Mouse (Mus musculus) forebrain, embryonic 11.5 days (tissue): ENCODE measurements at regions not wholly inside any gene's neighbourhood (a gene's known extent, or its start where the extent isn't known, plus 50 kb on each side); places are given as distances from the start of the nearest gene placed in this dataset.
A peak's percentile ranks its signal among the peaks of the same experiment; 100 is the strongest.

ENCODE experiments used
- ATAC-seq: fragments of 200-750 bp; cut with Nextera tagmentation; replicated peaks from 2 replicates; pipeline ENCODE4 v1.8.0; 2017; ENCODE audit warnings: moderate TSS enrichment; ENCODE audit not compliant: low FRiP score
- DNase-seq: peaks from one replicate; pipeline ENCODE4 v3.0.0-alpha.2; 2017; ENCODE audit warnings: low spot score
- H3K27ac ChIP-seq: fragments of 300-500 bp; sonication (generic); 2 replicates; pipeline ENCODE4 v1.5.1; 2014; ENCODE audit warnings: low read depth, low read length
- H3K27me3 ChIP-seq: fragments of 300-500 bp; sonication (generic); 2 replicates; pipeline ENCODE4 v1.6.1; 2014; ENCODE audit warnings: mild to moderate bottlenecking, low read length, mixed read lengths; ENCODE audit not compliant: control insufficient read depth, insufficient read depth
- H3K36me3 ChIP-seq: fragments of 300-500 bp; sonication (generic); 2 replicates; pipeline ENCODE4 v1.6.1; 2014; ENCODE audit warnings: mild to moderate bottlenecking, low read length, moderate library complexity, mixed read lengths; ENCODE audit not compliant: control insufficient read depth, insufficient read depth
- H3K4me1 ChIP-seq: fragments of 300-500 bp; sonication (generic); replicated peaks from 2 replicates; pipeline ENCODE4 v1.6.1; 2014; ENCODE audit warnings: low read length, mixed read lengths; ENCODE audit not compliant: control insufficient read depth, insufficient read depth
- H3K4me2 ChIP-seq: fragments of 300-500 bp; sonication (generic); 2 replicates; pipeline ENCODE4 v1.6.1; 2014; ENCODE audit warnings: low read depth, mild to moderate bottlenecking, low read length, moderate library complexity, mixed read lengths; ENCODE audit not compliant: severe bottlenecking
- H3K4me3 ChIP-seq: fragments of 300-500 bp; sonication (generic); 2 replicates; pipeline ENCODE4 v1.5.1; 2014; ENCODE audit warnings: low read depth, low read length
- H3K9ac ChIP-seq: fragments of 300-500 bp; sonication (generic); 2 replicates; pipeline ENCODE4 v1.6.1; 2014; ENCODE audit warnings: low read length
- H3K9me3 ChIP-seq: fragments of 300-500 bp; sonication (generic); 2 replicates; pipeline ENCODE4 v1.6.1; 2016; ENCODE audit warnings: low read length, mixed read lengths; ENCODE audit not compliant: control insufficient read depth
- WGBS: fragments of 180-500 bp; shearing (Covaris S2); extraction: QIAGEN DNeasy Blood & Tissue Kit; methylation state at CpG from one replicate; pipeline ENCODE4 v1.1.7; 2014; 5-methylcytosine and 5-hydroxymethylcytosine counted together

- no peaks in the 10 kb centered on the region for H3K36me3 ChIP-seq
- no peaks in the 10 kb centered on the region for H3K9me3 ChIP-seq
- ATAC-seq (no peak), DNase-seq (no peak)
- H3K4me1 ChIP-seq = no peaks in the 10 kb centered on the region
- no peak overlapping the region for H3K9ac ChIP-seq
- no peaks in the 10 kb centered on the region for H3K27me3 ChIP-seq
- no peak overlapping the region for H3K4me3 ChIP-seq
- no peak overlapping the region for H3K4me2 ChIP-seq
- no peak overlapping the region for H3K27ac ChIP-seq
- WGBS = 92% methylated on average over 2 of the region's 2 CpGs
Observed at GRCm38 (mm10) chr12:96090995-96091394, 399.0 kb downstream of the Flrt2 start.

- Histone ChIP-seq H3K4me1 (no peaks in the 10 kb centered on the region), H3K9me3 (no peaks in the 10 kb centered on the region), H3K27ac (no peak overlapping the region), H3K9ac (no peak overlapping the region), H3K27me3 (no peaks in the 10 kb centered on the region), H3K4me3 (no peak overlapping the region), H3K4me2 (no peak overlapping the region), H3K36me3 (no peaks in the 10 kb centered on the region)
- ATAC-seq (no peak), DNase-seq (no peak)
- 86% methylated on average over 1 of the region's 1 CpGs for WGBS
Observed at GRCm38 (mm10) chr12:96106254-96106653, 414.2 kb downstream of the Flrt2 start.

GRCm38 (mm10) chr12:96114727-96115379, 422.8 kb downstream of the Flrt2 start:
- Histone ChIP-seq H3K4me2 (no peak overlapping the region), H3K36me3 (no peaks in the 10 kb centered on the region), H3K9ac (no peak overlapping the region), H3K9me3 (no peaks in the 10 kb centered on the region), H3K27ac (no peak overlapping the region), H3K4me3 (no peak overlapping the region), H3K4me1 (no peaks in the 10 kb centered on the region; the same call in 1 of the 2 replicates), H3K27me3 (no peaks in the 10 kb centered on the region)
- 24% methylated on average over 3 of the region's 3 CpGs for WGBS
- ATAC-seq = peak; percentile 84
- DNase-seq = no peak

GRCm38 (mm10) chr12:96117553-96117952, 425.5 kb downstream of the Flrt2 start:
- Histone ChIP-seq H3K9ac (no peak overlapping the region), H3K4me1 (no peaks in the 10 kb centered on the region; the same call in 1 of the 2 replicates), H3K9me3 (no peaks in the 10 kb centered on the region), H3K27ac (no peak overlapping the region), H3K36me3 (no peaks in the 10 kb centered on the region), H3K4me2 (no peak overlapping the region), H3K27me3 (no peaks in the 10 kb centered on the region), H3K4me3 (no peak overlapping the region)
- WGBS = 90% methylated on average over 3 of the region's 3 CpGs
- no peak for ATAC-seq
- no peak for DNase-seq

GRCm38 (mm10) chr12:96124156-96124931, 432.3 kb downstream of the Flrt2 start:
- ATAC-seq = no peak
- Histone ChIP-seq H3K4me1 (no peaks in the 10 kb centered on the region), H3K4me2 (no peak overlapping the region), H3K36me3 (no peaks in the 10 kb centered on the region), H3K9me3 (no peaks in the 10 kb centered on the region), H3K27me3 (no peaks in the 10 kb centered on the region), H3K9ac (no peak overlapping the region), H3K27ac (no peak overlapping the region), H3K4me3 (no peak overlapping the region)
- no peak for DNase-seq
- 89% methylated on average over 2 of the region's 2 CpGs for WGBS

- Histone ChIP-seq H3K4me2 (no peak overlapping the region), H3K9me3 (no peaks in the 10 kb centered on the region), H3K4me3 (no peak overlapping the region), H3K27ac (no peak overlapping the region), H3K36me3 (no peaks in the 10 kb centered on the region), H3K9ac (no peak overlapping the region), H3K27me3 (no peaks in the 10 kb centered on the region), H3K4me1 (no peaks in the 10 kb centered on the region)
- WGBS = 46% methylated on average over 4 of the region's 4 CpGs
- peak; percentile 72 for ATAC-seq
- no peak for DNase-seq
Observed at GRCm38 (mm10) chr12:96129870-96130454, 437.9 kb downstream of the Flrt2 start.

- DNase-seq (no peak), ATAC-seq (no peak)
- Histone ChIP-seq H3K9ac (no peak overlapping the region), H3K4me1 (no peaks in the 10 kb centered on the region), H3K4me2 (no peak overlapping the region), H3K4me3 (no peak overlapping the region), H3K27ac (no peak overlapping the region), H3K36me3 (no peaks in the 10 kb centered on the region), H3K9me3 (no peaks in the 10 kb centered on the region), H3K27me3 (no peaks in the 10 kb centered on the region)
- WGBS = 72% methylated on average over 9 of the region's 9 CpGs
Observed at GRCm38 (mm10) chr12:96130796-96131512, 438.9 kb downstream of the Flrt2 start.

GRCm38 (mm10) chr12:96134136-96134535, 442.1 kb downstream of the Flrt2 start:
- Histone ChIP-seq H3K36me3 (no peaks in the 10 kb centered on the region), H3K9me3 (no peaks in the 10 kb centered on the region), H3K4me1 (no peaks in the 10 kb centered on the region), H3K4me2 (no peak overlapping the region), H3K27me3 (no peaks in the 10 kb centered on the region), H3K27ac (no peak overlapping the region), H3K4me3 (no peak overlapping the region), H3K9ac (no peak overlapping the region)
- 80% methylated on average over 5 of the region's 5 CpGs for WGBS
- DNase-seq (no peak), ATAC-seq (no peak)
